Mouse (Mus musculus) layer of hippocampus, adult 2 months (tissue): ENCODE results near the gene Ttyh3. TPM values are rescaled to one million over a fixed set of nuclear protein-coding genes. Genes with fewer than 3 reads are reported as not detected.
A peak's percentile ranks its signal among the peaks of the same experiment; 100 is the strongest.

Source experiments
- DNase-seq, 2 experiments: peaks; one replicate each; pipeline ENCODE4 v3.0.0; 2022; ENCODE audit warnings: low spot score in 2 of 2
- H3K27ac ChIP-seq: fragments of 200-600 bp; 2 replicates; pipeline ENCODE4 v1.8.1; 2022
- H3K4me3 ChIP-seq: fragments of 200-600 bp; 2 replicates; pipeline ENCODE4 v1.8.1; 2022; ENCODE audit warnings: mild to moderate bottlenecking
- CTCF ChIP-seq: fragments of 200-600 bp; conservative IDR thresholded peaks from 2 replicates; pipeline ENCODE4 v1.8.1; 2022; ENCODE audit warnings: antibody characterized with exemption, mild to moderate bottlenecking, moderate library complexity
- total RNA-seq, 2 experiments: library from RNA; stranded (reverse); gene quantifications; 2 replicates each; pipeline ENCODE4 v1.2.3; 2021

The Ttyh3 gene
- total RNA-seq, 2 experiments from 2014 or later, result 187 to 201 TPM

GRCm38 (mm10) chr5:140619895-140620736, 28.7 kb downstream of the Ttyh3 start:
- Histone ChIP-seq H3K4me3 (no peak overlapping the region), H3K27ac (peak overlapping the region; percentile 48; the same call in 1 of the 2 replicates)
- no peak for TF ChIP-seq CTCF
- DNase-seq, result no peak

- Histone ChIP-seq H3K4me3 (no peak overlapping the region), H3K27ac (peak overlapping the region; percentile 48; the same call in 1 of the 2 replicates)
- peak; percentile 85 for TF ChIP-seq CTCF
- peak; percentile 76 to 79 for DNase-seq
Measured at GRCm38 (mm10) chr5:140619151-140619771, 29.6 kb downstream of the Ttyh3 start.

GRCm38 (mm10) chr5:140617714-140618113, 31.1 kb downstream of the Ttyh3 start:
- DNase-seq, result no peak
- Histone ChIP-seq H3K27ac (peak overlapping the region; percentile 21; the same call in 1 of the 2 replicates), H3K4me3 (no peak overlapping the region)
- TF ChIP-seq CTCF, result no peak

GRCm38 (mm10) chr5:140616691-140617090, 32.1 kb downstream of the Ttyh3 start:
- peak overlapping the region; percentile 18; the same call in 1 of the 2 replicates for H3K27ac ChIP-seq
- DNase-seq, result no peak
- TF ChIP-seq CTCF, result no peak
- no peak overlapping the region for H3K4me3 ChIP-seq

- DNase-seq, result no peak
- no peak overlapping the region; the same call in 1 of the 2 replicates for H3K27ac ChIP-seq
- no peak for TF ChIP-seq CTCF
- no peak overlapping the region for H3K4me3 ChIP-seq
Measured at GRCm38 (mm10) chr5:140616110-140616503, 32.7 kb downstream of the Ttyh3 start.

GRCm38 (mm10) chr5:140615321-140616109, 33.3 kb downstream of the Ttyh3 start:
- DNase-seq, result no peak

GRCm38 (mm10) chr5:140614837-140615236, 34.0 kb downstream of the Ttyh3 start:
- Histone ChIP-seq H3K27ac (no peak overlapping the region), H3K4me3 (no peak overlapping the region)
- no peak for TF ChIP-seq CTCF
- no peak for DNase-seq

More at GRCm38 (mm10) chr5:140615321-140616109, 33.3 kb downstream of the Ttyh3 start:
- no peak for TF ChIP-seq CTCF
- no peak overlapping the region; the same call in 1 of the 2 replicates for H3K27ac ChIP-seq
- H3K4me3 ChIP-seq, result no peak overlapping the region

- Histone ChIP-seq H3K4me3 (no peak overlapping the region), H3K27ac (no peak overlapping the region)
- no peak for DNase-seq
- no peak for TF ChIP-seq CTCF
Measured at GRCm38 (mm10) chr5:140614141-140614540, 34.7 kb downstream of the Ttyh3 start.

GRCm38 (mm10) chr5:140612191-140612590, 36.6 kb downstream of the Ttyh3 start:
- H3K27ac ChIP-seq, result peak overlapping the region; percentile 90; the same call in 1 of the 2 replicates
- no peak for TF ChIP-seq CTCF
- no peak for DNase-seq
- no peak overlapping the region for H3K4me3 ChIP-seq

- no peak for TF ChIP-seq CTCF
- Histone ChIP-seq H3K27ac (peak overlapping the region; percentile 90), H3K4me3 (peak overlapping the region; percentile 52; the same call in 1 of the 2 replicates)
- no peak for DNase-seq
Measured at GRCm38 (mm10) chr5:140611611-140612185, 37.1 kb downstream of the Ttyh3 start.

- H3K27ac ChIP-seq, result peak overlapping the region; percentile 90
- peak overlapping the region; percentile 52 for H3K4me3 ChIP-seq
- DNase-seq, result peak; percentile 56 to 71
- TF ChIP-seq CTCF, result no peak
Measured at GRCm38 (mm10) chr5:140611021-140611583, 37.7 kb downstream of the Ttyh3 start.

GRCm38 (mm10) chr5:140610273-140611011, 38.4 kb downstream of the Ttyh3 start:
- Histone ChIP-seq H3K27ac (peak overlapping the region; percentile 90), H3K4me3 (peak overlapping the region; percentile 52)
- DNase-seq, result no peak
- no peak for TF ChIP-seq CTCF
